Mouse (Mus musculus): ENCODE measurements around the gene Mum1l1.

DNA sequence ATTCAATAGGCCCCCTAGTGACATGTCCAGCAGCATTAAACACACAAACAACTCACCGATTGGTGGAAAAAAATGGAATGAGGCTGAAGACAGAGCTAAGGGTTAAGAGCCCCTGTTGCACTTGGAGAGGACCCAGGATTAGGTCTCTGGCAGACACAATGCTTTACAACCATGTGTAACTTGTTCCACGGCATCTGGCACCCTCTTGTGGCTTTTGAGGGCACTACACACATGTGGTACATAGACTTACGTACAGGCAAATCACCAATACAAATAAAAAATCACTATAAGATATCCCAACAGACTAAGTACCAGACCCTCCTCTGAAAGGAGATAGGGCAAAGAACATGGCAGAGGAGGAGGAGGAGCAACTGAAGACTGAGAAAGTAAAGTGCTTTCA, 37.5 kb downstream of the Mum1l1 start:
- TF ChIP-seq CTCF (IDR thresholded peaks at IDR 0.05) (peak; percentile 46), POLR2A (IDR thresholded peaks at IDR 0.05; ENCODE audit: insufficient read depth, low read depth, low read length) (no peak)

All from heart, adult 2 months (tissue).